Mouse (Mus musculus): ENCODE measurements around the gene Dtd1. TPM values are rescaled to one million over a fixed set of nuclear protein-coding genes. Genes with fewer than 3 reads are reported as not detected.

Dtd1 gene
- polyA plus RNA-seq, 1 experiment from 2014 or later = 41.1 TPM

DNA sequence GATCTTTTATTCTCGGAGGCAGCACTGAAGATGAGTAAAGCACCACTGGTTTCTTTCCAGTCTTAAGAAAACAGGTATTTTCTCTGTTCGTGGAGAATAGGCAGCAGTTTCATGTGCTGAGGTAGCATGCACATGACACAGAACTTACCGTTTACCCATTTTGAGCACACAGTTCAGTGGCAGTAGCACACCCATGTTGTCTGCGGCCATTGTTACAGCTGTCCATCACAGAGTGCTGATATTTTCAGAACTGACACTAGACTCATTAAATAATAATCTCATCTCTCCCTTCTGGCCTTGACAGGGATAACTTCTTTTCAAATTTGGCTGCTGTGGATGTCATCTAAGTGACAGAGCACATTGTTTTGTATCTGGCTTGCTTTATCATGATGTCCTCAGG lies 47.5 kb downstream of the Dtd1 start:
- ATAC-seq (ENCODE audit: insufficient number of reproducible peaks, insufficient read depth, low FRiP score, low TSS enrichment) = no peak
- 76% methylated on average over 4 of the region's 4 CpGs for WGBS

DNA sequence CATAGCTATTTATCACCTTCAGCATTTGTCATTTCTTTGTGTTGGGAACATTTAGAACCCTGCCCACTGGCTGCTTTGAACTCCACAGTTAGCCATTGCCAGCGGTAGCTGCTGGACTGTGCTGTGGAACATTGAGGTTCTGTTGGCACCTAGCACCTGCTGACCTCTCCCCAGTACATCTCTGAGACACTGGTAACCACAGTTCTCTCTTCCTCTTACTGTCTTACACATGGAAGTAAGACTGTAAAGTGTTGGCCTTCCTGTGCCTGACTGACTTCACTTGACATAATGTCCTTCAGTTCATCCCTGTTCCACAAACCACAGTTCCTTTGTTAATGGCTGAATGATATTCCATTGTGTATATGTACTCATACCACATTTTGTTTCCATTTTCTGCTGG lies 50.3 kb downstream of the Dtd1 start:
- H3K9ac ChIP-seq = no peak overlapping the region
- no peaks in the 10 kb centered on the region for H3K27me3 ChIP-seq
- no peak overlapping the region for H3K4me2 ChIP-seq (replicated peaks)
- WGBS = 93% methylated on average over 1 of the region's 1 CpGs
- ATAC-seq (ENCODE audit: insufficient number of reproducible peaks, insufficient read depth, low FRiP score, low TSS enrichment) = no peak
- H3K4me3 ChIP-seq = no peak overlapping the region
- H3K27ac ChIP-seq = no peak overlapping the region
- H3K4me1 ChIP-seq = peaks cover 11% of the 10 kb centered on the region; the same call in 1 of the 2 replicates
- no peaks in the 10 kb centered on the region for H3K9me3 ChIP-seq
- H3K36me3 ChIP-seq = no peaks in the 10 kb centered on the region

More for the DNA sequence above, 47.5 kb downstream of the Dtd1 start:
- Histone ChIP-seq H3K9ac (no peak overlapping the region), H3K36me3 (no peaks in the 10 kb centered on the region), H3K4me2 (replicated peaks) (no peak overlapping the region), H3K27me3 (no peaks in the 10 kb centered on the region), H3K9me3 (no peaks in the 10 kb centered on the region), H3K4me1 (peaks cover 11% of the 10 kb centered on the region; the same call in 1 of the 2 replicates), H3K4me3 (no peak overlapping the region), H3K27ac (no peak overlapping the region)

DNA sequence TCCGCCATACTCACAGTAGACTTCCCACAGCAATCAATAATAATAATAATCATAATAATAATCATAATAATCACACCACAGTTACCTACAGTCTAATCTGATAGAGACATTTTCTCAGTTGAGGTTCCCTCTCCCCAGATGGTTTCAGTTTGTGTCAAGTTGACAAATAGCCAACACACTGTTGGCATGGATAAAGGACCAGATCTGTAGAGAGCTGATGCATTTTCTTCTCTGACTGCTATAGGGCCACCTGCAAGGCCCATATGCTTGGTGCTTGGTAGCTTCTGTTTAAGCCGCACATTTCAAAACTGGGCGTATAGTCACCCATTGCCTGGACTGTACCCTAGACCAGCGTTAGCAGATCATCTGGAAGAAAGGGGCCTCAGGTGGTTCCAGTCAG lies 53.1 kb downstream of the Dtd1 start:
- ATAC-seq (ENCODE audit: insufficient number of reproducible peaks, insufficient read depth, low FRiP score, low TSS enrichment) = no peak
- Histone ChIP-seq H3K9ac (no peak overlapping the region), H3K4me1 (no peaks in the 10 kb centered on the region), H3K27ac (no peak overlapping the region), H3K4me3 (no peak overlapping the region), H3K9me3 (no peaks in the 10 kb centered on the region), H3K27me3 (no peaks in the 10 kb centered on the region), H3K36me3 (no peaks in the 10 kb centered on the region), H3K4me2 (replicated peaks) (no peak overlapping the region)
- WGBS = 94% methylated on average over 4 of the region's 4 CpGs

DNA sequence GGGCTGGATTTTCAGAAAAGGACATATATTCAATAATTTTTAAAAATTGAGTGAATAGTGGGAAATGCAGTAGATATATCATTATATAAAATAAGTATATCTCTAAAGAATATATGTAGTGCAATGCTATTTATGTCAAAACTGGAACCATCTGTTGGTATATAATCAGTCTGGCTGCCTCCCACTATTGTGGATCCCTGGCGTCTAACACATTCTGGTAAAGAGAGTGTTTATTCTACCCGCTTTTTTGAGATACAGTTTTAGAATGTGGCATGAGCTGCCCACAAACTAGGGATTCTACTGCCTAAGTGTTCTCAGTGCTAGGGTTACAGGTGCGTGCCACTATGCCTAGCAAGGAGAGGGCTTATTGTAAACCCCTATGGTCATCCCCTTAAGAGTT lies 55.6 kb downstream of the Dtd1 start:
- no peaks in the 10 kb centered on the region for H3K27me3 ChIP-seq
- no peak overlapping the region for H3K4me3 ChIP-seq
- no peaks in the 10 kb centered on the region for H3K4me1 ChIP-seq
- H3K9ac ChIP-seq = no peak overlapping the region
- H3K36me3 ChIP-seq = no peaks in the 10 kb centered on the region
- no peak overlapping the region for H3K27ac ChIP-seq
- WGBS = 81% methylated on average over 3 of the region's 3 CpGs
- no peaks in the 10 kb centered on the region for H3K9me3 ChIP-seq
- ATAC-seq (ENCODE audit: insufficient number of reproducible peaks, insufficient read depth, low FRiP score, low TSS enrichment) = no peak
- H3K4me2 ChIP-seq (replicated peaks) = no peak overlapping the region

DNA sequence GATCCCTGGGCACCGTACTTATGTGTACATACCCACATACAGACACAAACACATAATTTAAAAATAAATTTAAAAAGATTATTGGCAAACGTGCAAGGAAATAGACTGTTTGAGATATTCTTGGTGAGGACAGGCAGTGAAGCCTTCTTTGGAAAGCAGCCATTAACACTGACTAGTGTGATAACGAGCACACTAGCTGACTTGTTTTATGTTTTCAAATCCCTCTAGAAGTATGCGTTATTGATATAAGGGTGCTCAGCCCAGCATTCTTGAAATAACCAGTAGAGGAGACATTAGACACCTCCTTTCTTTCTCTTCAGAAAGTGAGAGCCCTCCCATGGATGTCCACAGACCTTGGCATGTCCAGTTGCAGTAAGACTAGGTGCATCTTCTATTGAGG lies 68.8 kb downstream of the Dtd1 start:
- ATAC-seq (ENCODE audit: insufficient number of reproducible peaks, insufficient read depth, low FRiP score, low TSS enrichment) = no peak

DNA sequence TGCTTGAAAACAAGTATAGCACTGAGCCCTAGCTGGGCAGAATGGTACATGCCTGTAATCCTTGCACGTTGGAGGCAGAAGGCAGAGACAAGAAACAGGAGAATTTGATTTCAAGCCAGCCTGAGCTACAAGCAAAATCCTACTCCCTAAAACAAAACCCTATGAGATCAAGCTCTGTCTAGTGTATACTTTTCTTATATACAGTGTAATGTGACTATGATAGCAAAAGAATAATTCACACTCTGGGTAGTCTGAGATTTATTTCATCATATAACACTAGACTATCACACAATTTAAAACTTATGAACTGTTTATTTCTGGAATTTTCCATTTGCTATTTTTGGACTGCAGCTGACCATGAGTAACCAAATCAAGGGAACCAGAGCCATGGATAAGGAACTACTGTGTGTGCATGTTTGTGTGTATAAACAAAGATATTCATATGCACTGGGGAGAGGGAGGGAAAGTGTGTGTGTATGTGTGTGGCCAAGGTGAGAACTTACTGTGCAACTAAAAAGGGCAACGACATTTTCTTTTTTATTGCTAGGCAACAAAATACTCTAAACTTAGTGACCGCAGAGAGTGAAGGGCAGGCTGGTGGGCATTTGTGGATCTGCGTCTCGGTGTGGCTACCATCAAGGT lies 70.7 kb downstream of the Dtd1 start:
- 94% methylated on average over 5 of the region's 5 CpGs for WGBS
- no peak for ATAC-seq (ENCODE audit: insufficient number of reproducible peaks, insufficient read depth, low FRiP score, low TSS enrichment)
- no peaks in the 10 kb centered on the region for H3K9me3 ChIP-seq
- 0 out of 2 replicates have a peak, but pooled peaks cover 2% of the 10 kb centered on the region for H3K4me1 ChIP-seq
- no peak overlapping the region for H3K4me2 ChIP-seq (replicated peaks)
- H3K36me3 ChIP-seq = no peaks in the 10 kb centered on the region
- H3K27me3 ChIP-seq = no peaks in the 10 kb centered on the region
- no peak overlapping the region for H3K9ac ChIP-seq
- H3K4me3 ChIP-seq = no peak overlapping the region
- no peak overlapping the region for H3K27ac ChIP-seq

More for the DNA sequence above, 68.8 kb downstream of the Dtd1 start:
- no peak overlapping the region for H3K27ac ChIP-seq
- H3K9me3 ChIP-seq = no peaks in the 10 kb centered on the region
- H3K9ac ChIP-seq = no peak overlapping the region
- no peak overlapping the region for H3K4me3 ChIP-seq
- H3K4me2 ChIP-seq (replicated peaks) = no peak overlapping the region
- 0 out of 2 replicates have a peak, but pooled peaks cover 2% of the 10 kb centered on the region for H3K4me1 ChIP-seq
- H3K27me3 ChIP-seq = no peaks in the 10 kb centered on the region
- WGBS = 92% methylated on average over 4 of the region's 4 CpGs
- H3K36me3 ChIP-seq = no peaks in the 10 kb centered on the region

DNA sequence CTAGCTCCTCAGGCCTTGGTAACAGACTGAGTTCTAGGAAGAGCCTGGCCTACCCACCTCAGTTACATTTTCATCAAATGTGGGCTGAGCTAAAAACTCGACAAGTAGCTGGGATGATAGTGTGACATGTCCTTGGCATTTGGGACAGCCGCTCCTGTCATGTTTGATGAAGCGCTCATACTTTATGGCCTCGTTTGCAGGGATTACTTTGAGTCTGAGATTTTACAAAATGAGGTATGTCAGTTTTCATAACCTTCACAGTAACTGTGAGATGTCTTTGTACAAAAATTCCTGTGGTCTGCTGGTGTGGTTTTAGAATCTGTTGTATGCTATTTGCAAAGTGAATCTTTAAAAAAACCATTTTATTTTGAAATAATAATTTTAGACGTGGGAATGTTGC lies 72.7 kb downstream of the Dtd1 start:
- ATAC-seq (ENCODE audit: insufficient number of reproducible peaks, insufficient read depth, low FRiP score, low TSS enrichment) = no peak
- Histone ChIP-seq H3K4me1 (peaks cover 12% of the 10 kb centered on the region), H3K9me3 (no peaks in the 10 kb centered on the region), H3K4me3 (no peak overlapping the region), H3K9ac (no peak overlapping the region), H3K36me3 (no peaks in the 10 kb centered on the region), H3K4me2 (replicated peaks) (no peak overlapping the region), H3K27me3 (no peaks in the 10 kb centered on the region), H3K27ac (no peak overlapping the region)
- 76% methylated on average over 5 of the region's 5 CpGs for WGBS

DNA sequence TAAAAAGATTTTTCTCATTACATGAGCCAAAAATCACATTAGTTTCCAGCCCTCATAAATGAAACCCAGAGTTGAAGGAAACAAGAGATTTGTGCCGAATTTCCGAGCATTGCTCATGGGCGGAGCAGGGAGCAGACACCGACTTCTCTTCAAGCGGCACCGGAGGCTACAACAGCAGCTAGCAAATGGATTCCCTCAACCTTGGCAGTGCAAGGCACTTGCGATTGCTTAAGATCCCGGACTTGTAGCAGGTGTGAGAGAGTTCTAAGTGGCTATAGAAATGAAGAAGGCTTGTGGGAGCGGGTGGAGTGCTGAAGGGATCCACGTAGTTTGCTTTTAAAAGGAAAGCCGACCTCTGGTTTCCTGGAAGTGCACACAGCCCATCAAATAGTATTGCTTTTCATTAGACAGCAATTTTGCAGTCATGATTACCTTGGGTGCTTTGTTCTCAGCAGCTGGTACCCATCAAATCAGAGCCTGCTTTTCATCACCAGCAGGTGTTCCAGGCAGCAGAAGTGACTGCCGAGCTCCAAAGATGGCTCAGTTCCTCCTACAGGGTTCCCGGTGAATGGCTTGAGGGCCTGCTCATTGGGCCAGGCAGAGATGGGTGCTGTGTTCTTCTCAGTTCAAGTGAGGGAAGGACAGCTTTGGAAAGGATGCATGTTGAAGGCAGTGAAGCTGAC lies 77.0 kb downstream of the Dtd1 start:
- 35% methylated on average over 13 of the region's 13 CpGs for WGBS
- peaks cover 36% of the 10 kb centered on the region for H3K4me1 ChIP-seq
- ATAC-seq (ENCODE audit: insufficient number of reproducible peaks, insufficient read depth, low FRiP score, low TSS enrichment) = no peak

DNA sequence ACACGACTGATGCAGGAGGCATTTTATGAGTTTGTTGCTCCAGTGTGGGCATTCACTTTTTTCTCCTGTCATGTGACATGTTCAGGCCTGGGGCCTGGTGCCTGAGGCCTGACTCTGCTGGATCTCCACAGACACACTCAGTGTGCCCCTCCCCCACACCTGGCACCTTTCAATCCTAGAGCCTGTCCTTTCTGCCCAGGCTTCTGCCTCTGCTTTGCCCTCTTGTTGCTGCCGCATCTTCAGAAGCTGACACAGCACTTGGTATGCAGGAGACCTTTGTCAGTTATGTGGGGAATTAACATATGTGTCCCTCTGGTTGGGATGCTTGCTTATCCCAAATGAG lies 77.5 kb downstream of the Dtd1 start:
- H3K9me3 ChIP-seq = no peaks in the 10 kb centered on the region
- H3K4me2 ChIP-seq (replicated peaks) = no peak overlapping the region
- H3K4me1 ChIP-seq = peaks cover 36% of the 10 kb centered on the region
- no peaks in the 10 kb centered on the region for H3K27me3 ChIP-seq
- no peak overlapping the region for H3K9ac ChIP-seq
- no peak overlapping the region for H3K4me3 ChIP-seq
- peak overlapping the region; percentile 54; the same call in 1 of the 2 replicates for H3K27ac ChIP-seq
- no peak for ATAC-seq (ENCODE audit: insufficient number of reproducible peaks, insufficient read depth, low FRiP score, low TSS enrichment)
- 52% methylated on average over 2 of the region's 2 CpGs for WGBS
- H3K36me3 ChIP-seq = no peaks in the 10 kb centered on the region

More for the DNA sequence above, 77.0 kb downstream of the Dtd1 start:
- Histone ChIP-seq H3K9ac (no peak overlapping the region), H3K27ac (peak overlapping the region; percentile 54), H3K36me3 (no peaks in the 10 kb centered on the region), H3K27me3 (no peaks in the 10 kb centered on the region), H3K4me3 (no peak overlapping the region), H3K9me3 (no peaks in the 10 kb centered on the region), H3K4me2 (replicated peaks) (0 out of 2 replicates have a peak overlapping the region, but pooled peaks have one; percentile 11)

DNA sequence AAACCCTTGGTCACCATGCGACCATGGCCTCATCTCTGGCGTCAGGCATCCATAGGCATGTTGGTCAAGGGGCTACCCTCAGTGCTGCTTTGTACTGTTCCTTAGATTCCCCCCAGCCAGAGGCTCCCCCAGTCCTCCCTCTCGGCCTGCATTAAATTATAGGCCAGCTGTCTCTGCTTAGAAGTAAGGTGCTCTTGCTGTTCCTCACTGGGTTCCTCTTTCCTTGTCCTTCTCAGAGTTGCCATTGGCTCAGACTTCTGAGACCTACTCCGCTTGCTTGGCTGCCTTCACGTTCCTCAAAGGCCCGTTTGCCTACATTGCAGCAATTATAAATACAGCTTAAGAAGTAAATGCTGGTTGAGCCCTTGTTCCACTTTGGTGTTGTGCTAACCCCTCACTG lies 79.1 kb downstream of the Dtd1 start:
- Histone ChIP-seq H3K4me1 (peaks cover 37% of the 10 kb centered on the region), H3K4me2 (replicated peaks) (no peak overlapping the region), H3K9ac (no peak overlapping the region), H3K4me3 (no peak overlapping the region), H3K27me3 (no peaks in the 10 kb centered on the region), H3K36me3 (no peaks in the 10 kb centered on the region), H3K9me3 (no peaks in the 10 kb centered on the region), H3K27ac (no peak overlapping the region)
- ATAC-seq (ENCODE audit: insufficient number of reproducible peaks, insufficient read depth, low FRiP score, low TSS enrichment) = no peak
- WGBS = 62% methylated on average over 6 of the region's 6 CpGs

DNA sequence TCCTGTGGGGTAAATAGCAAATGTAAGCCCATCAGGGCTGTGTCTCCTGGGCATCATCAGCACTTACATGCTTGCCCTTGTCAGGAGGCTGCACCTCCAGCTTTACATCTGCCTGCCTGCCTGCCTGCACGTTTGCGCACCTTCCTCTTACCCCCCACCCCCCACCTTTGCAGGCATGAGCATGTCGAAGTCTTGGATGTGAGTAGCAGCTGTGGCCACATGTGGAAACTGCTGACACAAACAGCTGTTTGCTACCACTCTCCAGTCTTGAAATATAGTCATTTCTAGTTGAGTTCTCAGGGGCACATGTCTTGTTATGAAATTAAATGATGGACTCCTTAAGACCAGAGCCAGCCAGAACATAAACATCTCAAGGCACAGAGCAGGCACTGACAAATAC lies 79.7 kb downstream of the Dtd1 start:
- no peak overlapping the region for H3K9ac ChIP-seq
- no peaks in the 10 kb centered on the region for H3K9me3 ChIP-seq
- 44% methylated on average over 3 of the region's 3 CpGs for WGBS
- no peak overlapping the region for H3K4me3 ChIP-seq
- H3K36me3 ChIP-seq = no peaks in the 10 kb centered on the region
- H3K4me1 ChIP-seq = peaks cover 41% of the 10 kb centered on the region
- no peak for ATAC-seq (ENCODE audit: insufficient number of reproducible peaks, insufficient read depth, low FRiP score, low TSS enrichment)
- no peaks in the 10 kb centered on the region for H3K27me3 ChIP-seq
- no peak overlapping the region for H3K27ac ChIP-seq
- no peak overlapping the region for H3K4me2 ChIP-seq (replicated peaks)

DNA sequence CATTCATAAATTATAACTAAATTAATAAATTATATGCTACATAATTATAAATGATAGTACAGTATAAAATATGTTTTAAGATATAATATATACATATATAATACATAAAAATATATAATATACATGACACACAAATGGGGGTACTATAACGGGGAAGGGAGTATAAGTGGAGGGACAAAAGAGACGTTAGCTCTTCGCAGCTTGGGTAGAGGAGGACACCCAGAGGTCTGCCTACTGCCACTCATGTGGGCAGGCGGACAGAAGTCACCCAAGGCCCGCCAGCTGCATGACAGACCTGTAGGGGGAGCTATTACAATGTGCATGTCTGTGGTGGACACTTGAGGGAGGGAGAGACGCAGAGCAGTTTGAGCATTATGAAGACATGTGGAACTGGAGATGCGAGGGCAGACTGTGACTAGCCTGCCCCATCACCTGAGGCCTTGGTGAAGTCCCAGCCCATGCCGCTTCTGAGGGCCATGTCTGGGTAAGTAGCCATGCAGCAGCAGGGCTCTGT lies 92.6 kb downstream of the Dtd1 start:
- no peak overlapping the region for H3K9ac ChIP-seq
- no peak for ATAC-seq (ENCODE audit: insufficient number of reproducible peaks, insufficient read depth, low FRiP score, low TSS enrichment)
- 79% methylated on average over 8 of the region's 8 CpGs for WGBS

More for the DNA sequence above, 92.6 kb downstream of the Dtd1 start:
- Histone ChIP-seq H3K27ac (no peak overlapping the region), H3K4me2 (replicated peaks) (no peak overlapping the region), H3K36me3 (no peaks in the 10 kb centered on the region), H3K4me1 (no peaks in the 10 kb centered on the region), H3K27me3 (no peaks in the 10 kb centered on the region), H3K4me3 (no peak overlapping the region), H3K9me3 (no peaks in the 10 kb centered on the region)

Data from embryonic facial prominence, embryonic 12.5 days (tissue).